Mouse (Mus musculus) fibroblast of lung, adult 2 months (primary cell): ENCODE results near the gene Gm5294.

ENCODE experiments used
- DNase-seq: peaks from one replicate; pipeline ENCODE4 v3.0.0-alpha.2; 2011; ENCODE audit warnings: low read depth

Gm5294 gene

GRCm38 (mm10) chr5:138849682-138850461, 30.0 kb downstream of the Gm5294 start:
- no peak for DNase-seq

DNA sequence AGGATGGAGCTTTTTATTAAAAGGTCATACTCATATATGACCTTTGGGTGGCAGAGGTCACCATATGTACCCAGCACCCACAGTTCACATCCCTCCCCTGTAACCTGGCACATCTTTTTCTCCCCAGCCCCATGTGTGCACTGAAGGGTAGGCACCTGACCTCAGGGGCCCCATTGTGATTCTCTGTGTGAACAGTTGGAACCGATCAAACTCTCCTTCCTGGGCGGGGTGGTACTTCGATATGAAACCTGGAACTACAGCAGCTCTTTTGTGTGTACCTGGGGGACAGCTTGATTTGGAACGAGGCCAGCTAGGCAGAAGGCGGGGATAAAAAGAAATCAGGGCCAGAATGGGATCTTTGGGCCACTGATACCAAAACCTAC, 30.6 kb downstream of the Gm5294 start:
- DNase-seq = no peak

DNA sequence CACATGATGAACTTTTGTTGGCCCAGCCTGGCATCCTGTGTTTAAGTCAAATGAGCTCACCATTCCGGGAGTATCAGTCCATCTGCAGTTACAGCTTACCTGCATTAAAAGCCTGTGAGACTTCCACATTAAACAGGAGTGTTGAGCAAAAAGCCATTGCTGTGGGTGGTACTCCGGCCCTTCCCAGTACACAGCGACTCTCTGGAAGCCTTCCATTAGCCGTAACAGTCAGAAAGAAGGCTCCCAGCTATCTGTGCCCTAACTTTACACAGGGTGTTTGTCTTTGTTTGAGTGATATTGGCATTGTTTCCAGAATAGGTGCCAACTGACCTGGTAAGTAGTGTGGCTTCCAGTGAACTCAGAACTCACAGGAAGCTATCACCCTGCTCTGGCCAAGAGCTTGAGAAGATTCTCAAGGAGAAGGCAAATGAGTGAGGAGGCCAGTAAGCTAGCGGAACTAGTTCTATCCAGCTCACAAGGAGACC, 31.5 kb downstream of the Gm5294 start:
- DNase-seq = no peak

DNA sequence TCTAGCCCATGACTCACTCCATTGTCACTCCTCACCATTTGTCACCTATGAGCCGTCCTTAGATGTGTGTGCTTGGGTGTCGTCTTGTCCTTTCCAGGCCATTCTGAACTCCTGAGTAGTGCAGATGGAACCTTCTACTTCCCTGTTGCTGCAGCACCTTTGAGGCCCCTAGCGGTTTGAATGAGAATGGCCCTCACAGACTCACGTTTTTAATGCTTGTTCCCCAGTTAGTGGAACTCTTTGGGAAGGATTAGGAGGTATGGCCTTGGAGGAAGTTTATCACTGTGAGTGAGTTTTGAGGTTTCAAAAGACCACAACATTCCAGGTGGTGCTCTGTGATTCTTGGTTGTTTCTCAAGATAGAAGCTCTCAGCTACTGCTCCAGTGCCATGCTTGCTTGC, 32.3 kb downstream of the Gm5294 start:
- no peak for DNase-seq

DNA sequence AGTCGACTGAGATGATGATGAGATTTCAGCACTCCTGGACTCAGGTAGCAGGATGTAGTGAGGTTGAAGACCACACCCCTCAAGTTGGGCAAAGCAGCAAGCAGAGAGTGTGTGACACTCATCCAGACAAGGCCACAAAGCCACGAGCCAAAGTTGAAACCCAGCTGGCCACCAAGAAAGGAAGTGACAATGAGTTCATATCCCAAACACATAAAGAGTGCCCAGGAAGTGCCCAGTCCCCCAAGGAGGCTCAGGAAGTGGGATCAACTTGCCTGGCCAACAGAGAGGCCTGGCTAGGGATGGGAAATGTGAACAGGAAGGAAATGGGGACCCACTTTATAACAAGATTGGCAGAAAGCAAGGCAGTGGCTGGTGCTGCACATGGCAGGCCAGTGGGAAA, 33.5 kb downstream of the Gm5294 start:
- no peak for DNase-seq

DNA sequence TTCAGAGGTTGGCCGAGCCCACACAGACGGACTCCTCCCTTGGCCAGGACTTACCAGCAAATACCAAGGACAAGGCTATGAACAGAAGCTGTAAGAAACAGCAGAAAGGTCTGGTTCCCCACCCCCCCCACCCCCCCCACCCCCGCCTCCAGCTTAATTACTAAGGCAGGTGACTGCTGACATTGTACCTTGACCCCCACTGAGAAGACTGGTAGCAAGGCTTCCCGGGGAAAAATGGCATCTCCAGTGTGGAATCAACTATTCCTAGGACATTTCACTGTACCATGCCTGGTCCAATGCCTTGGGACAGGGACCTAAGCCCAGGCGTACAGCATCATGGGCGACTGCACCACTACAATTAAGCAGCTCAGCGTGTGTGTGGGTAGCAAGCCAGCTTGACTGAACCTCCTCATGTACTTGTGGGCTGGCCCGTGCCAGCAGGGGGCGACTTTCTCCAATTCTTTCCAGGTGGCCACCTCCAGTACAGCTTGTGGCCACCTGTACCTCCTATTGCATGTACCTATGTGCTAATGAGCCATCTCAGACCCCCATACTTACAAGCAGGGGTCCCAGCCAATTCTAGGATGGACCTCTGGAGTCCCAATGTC, 37.2 kb downstream of the Gm5294 start:
- DNase-seq = no peak

DNA sequence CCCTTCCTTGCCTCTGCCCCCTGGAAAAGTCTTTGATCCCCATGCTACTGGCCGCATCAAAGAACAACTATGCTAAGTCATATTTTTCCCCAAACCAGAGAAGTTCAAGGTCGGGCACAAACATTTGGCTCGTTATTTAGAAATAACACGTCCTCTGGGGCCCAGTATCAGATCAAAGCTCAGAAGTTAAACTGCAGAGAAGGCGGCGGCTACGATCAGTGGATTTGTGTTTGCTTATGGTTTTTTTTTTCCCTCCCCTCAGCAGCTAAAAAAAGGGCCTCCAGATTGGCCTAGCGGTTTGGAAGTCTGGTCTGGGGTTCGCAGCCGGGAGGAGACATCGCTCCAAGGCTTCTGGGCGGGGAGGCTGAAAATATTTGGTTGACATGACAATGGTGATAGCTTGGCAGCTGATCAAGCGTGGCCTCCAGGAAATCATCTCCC, 38.0 kb downstream of the Gm5294 start:
- no peak for DNase-seq

- DNase-seq = no peak
Measured at GRCm38 (mm10) chr5:138863681-138864146, 43.8 kb downstream of the Gm5294 start.

- no peak for DNase-seq
Measured at GRCm38 (mm10) chr5:138864166-138864565, 44.3 kb downstream of the Gm5294 start.

- DNase-seq = no peak
Measured at GRCm38 (mm10) chr5:138864880-138865279, 45.0 kb downstream of the Gm5294 start.

GRCm38 (mm10) chr5:138865637-138866036, 45.8 kb downstream of the Gm5294 start:
- no peak for DNase-seq
